Mouse (Mus musculus) hematopoietic stem cell, adult 5-6 weeks (primary cell): ENCODE measurements at regions not wholly inside any gene's neighbourhood (a gene's known extent, or its start where the extent isn't known, plus 50 kb on each side); places are given as distances from the start of the nearest gene placed in this dataset.

Experiments
- ATAC-seq, 2 experiments: fragments of 125-278 bp in 1 of 2; replicated peaks in 1 of 2; 2 replicates each; pipeline ENCODE4 v1.8.0; 2016 to 2017; ENCODE audit warnings: inconsistent platforms in 2 of 2, mild to moderate bottlenecking in 2 of 2, moderate number of reproducible peaks in 2 of 2, low read depth in 1 of 2, moderate TSS enrichment in 1 of 2; ENCODE audit not compliant: low FRiP score in 2 of 2, poor library complexity in 2 of 2, severe bottlenecking in 2 of 2, insufficient read depth in 1 of 2, low TSS enrichment in 1 of 2

DNA sequence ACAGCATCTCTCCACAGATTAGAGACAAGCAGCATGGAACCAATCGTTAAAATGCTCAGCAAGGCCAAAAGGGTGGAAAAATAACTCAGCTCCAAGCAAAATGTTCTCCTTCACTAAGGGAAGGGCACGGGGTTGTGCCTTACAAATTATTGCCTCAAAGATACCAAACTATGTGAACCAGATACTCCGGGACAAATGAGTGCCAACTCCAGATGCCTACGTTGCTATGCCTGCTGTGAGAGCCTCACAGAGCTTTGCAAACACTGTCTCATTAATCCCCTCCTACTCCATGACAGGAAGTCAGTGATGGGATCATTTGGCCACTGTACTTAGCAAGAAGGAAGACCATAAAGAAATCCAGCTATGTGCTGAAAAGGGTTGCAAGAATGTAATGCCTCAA lies 345.9 kb upstream of the Map3k7 start:
- no peak for ATAC-seq

DNA sequence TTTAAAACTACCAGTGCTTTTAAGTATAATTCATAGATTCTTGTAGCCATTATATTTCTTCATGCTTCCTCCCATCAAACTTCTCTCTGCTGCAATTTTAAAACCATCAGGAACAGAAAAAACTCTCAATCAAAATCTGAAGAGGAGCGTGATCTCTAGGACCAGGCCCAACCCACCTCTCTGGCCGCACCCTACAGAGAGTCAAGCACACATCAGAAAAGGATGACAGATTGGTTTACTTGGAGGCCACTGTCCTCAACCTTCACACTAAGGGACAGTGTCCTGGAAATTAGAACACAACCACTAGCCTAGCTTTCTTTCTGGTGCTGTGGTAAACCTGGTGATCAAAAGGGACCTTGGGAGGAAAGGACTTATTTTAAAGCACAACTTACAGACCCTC lies 342.7 kb upstream of the Map3k7 start:
- ATAC-seq = no peak

DNA sequence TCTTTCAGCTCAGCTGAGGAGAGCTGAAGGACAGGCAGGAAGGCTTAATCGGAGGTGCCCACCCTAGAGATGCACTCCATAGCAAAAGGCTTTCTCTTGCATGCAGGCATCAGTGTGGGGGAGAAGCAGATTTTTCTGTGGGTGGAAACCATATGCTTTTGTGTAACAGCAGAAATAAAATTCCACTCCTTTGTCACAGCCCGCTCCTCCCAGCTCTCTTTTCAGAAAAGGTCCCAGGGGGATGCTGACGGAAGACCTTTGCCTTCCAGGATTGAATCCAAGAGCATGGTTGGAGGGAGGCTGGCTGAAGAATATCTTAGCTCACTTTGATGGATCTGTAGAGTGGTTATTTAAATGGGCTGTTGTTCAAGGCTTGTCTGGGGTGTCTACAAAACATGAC lies 336.8 kb upstream of the Map3k7 start:
- ATAC-seq = no peak

DNA sequence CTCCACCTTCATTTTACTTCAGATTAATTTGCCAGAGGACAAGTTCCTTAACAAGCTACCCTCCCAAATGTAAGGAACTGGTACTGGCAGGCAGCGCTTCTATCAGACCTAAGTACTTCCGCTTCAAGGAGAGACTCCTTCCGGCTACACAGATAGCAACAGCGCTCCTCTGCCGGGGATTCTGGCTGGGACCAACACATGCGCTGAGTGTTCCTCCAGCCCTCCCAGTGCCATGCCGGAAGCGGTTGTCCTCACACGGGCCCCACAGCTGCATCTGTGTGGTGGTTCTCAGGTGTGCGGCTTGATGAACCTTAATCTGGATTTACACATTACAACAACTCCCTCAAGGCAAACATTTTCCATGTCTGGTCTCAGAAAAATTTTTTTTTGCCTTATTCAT lies 336.1 kb upstream of the Map3k7 start:
- no peak for ATAC-seq

DNA sequence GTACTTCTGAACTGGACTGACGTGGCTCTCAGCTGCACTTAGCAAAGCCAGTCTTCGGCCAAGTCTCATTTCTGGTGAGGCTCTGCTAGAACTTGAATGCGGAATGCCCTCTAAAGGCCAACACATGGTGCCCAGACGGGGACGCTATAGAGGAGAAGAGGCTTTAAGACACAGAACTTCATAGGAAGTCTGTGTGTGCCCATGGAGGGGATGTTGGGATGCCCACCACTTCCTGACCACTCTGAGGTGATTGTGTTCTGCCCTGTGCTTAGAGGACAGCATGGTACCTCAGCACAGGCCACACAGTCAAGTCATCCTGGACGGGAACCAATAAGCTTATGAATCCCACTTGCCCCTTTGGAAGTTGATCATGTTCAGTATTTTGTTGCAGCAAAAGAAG lies 325.3 kb upstream of the Map3k7 start:
- ATAC-seq = no peak

DNA sequence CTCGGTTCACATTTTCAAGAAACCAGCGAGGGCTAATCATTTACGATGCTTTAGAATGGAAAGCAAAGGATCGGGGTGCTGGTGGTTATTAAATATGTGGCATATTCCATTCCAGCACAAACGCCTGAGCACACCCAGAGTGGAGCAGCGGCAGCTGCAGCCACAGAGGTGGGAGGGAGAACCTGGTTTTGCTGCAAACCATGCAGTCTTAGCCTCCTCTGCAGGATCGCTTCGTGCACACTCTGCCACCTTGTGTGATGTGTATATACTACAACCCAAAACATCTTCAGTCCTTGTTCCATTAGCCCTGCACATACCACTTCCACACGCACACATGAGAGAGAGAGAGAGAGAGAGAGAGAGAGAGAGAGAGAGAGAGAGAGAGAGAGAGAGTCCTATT lies 321.7 kb upstream of the Map3k7 start:
- ATAC-seq = peak; percentile 92 to 94

DNA sequence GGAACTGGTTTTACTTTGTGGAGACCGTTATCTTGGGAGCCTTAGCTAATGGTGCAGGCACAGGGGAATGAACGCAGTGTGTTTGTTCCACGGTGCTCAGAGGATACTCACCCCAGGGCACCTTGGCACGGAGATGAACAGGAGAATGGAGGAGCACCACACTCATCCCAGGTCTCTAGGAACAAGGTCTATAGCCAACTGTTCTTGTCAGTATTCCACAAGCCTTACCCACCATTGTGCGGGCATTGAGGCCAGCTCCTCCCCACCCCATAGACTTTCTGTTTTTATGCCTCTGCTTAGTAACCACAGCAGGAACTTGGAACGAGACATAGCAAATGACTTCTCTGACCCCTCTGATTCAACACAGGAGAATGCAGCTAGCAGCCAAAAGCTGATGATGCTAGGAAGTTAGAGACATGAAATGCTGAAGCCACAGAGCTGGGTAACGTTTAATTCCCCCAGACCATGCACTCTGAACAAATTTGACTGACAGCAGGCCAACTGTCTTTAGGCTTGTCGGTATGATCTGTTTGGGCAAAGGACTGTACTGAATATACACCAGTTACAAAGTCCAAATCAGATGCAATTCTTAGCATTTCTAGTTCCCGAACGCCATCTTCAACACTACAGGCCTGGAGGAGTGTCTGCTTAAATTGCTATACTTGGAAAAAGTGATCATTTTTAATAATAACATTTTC lies 321.2 kb upstream of the Map3k7 start:
- peak; percentile 74 to 75 for ATAC-seq

DNA sequence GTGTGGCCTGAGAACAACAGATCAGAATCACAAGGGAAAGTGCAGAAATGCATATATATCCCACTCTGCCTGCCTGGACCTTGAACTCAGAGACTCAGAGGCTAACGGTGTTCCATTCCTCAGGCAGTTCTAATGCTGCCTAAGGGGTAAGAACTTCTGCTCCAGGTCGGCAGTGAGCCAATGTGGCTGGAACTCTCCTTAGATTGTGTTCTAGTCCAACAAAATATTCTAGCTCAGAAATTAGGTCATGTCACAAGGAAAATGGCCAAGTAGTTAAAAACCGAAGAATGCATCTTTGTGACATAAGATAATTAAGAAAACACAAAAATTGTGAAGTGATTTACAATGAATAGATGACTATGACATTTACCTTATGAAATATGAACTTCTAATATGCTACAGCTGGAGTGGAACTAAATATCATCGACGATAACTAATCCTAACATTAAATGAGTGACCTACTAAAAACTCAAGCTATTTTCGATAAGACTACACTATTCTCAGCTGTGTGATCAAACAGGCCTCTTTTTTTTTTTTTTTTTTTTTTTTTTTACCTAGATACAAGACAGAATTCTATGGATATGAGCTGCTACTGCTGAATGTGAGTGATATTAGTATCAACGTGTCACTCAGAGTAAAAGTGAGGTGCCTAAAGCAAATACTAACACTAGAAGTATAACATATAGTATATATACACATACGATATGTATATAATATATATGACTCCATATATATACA lies 315.1 kb upstream of the Map3k7 start:
- ATAC-seq = no peak

DNA sequence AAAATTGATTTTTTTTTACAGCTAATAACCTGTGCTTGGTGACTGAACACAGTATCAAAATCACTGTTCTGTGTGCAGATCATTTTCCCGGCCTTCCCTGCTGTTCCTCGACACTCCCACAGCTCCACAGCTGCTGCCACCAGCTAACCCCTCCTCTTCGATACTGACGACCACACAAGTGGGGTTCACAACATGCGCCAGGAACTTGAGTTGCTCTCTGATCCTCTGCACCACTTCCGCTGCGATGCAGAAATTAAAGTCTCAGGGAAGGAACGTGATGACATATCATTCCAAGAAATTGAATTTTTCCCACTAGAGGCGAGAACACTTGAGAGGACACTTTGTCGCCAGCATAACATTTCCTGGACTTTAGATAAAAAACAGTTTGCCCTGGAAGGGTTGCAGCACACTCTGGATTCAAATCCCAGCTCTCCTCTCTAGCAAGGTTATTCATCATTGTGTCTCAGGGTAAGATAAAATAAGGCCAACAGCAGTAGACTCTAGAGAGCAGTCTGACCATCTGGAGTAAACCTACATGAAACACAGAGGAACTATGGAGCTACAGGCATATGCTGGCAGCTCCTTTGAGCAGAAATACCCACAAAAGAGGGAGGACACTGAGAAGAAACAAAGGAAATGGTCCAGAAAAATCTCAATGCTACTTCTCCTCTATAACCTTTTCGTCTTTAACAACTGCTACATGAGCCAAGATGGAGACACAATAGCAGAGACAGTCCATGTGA lies 308.4 kb upstream of the Map3k7 start:
- no peak for ATAC-seq

DNA sequence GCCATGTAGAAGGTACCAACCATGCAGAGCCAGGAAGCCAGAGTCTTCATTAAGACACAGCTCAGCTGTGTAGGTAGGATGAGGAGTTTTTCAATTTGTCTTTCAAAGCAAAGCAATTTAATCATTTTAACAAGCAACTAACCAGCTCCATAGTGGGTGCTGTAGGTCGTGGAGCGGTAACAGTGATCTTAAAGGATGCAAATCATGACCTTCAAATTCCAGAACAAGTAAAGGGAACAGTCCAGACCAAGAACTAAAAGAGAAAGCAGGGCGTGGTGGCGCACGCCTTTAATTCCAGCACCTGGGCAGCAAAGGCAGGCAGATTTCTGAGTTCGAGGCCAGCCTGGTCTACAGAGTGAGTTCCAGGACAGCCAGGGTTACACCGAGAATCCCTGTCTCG lies 307.8 kb upstream of the Map3k7 start:
- ATAC-seq = no peak

DNA sequence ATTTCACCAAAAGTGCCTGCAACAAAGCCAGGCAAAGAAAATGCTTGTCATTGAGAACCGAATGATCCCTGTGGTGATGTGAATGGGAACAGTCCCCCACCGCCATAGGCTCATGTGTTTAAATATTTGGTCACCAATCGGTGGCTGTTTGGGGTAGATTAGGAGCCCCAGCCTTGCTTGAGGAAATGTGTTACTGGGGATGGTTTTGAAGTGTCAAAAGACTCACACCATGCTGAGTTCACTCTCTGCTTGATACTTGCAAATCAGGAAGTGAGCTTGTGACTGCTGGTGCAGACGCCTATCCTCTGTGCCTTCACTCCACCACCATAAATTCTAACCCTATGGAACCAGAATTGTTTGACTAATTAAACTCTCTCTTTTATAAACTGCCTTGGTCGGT lies 305.1 kb upstream of the Map3k7 start:
- peak; percentile 49 to 53; a peak in 3 of 4 replicates for ATAC-seq

DNA sequence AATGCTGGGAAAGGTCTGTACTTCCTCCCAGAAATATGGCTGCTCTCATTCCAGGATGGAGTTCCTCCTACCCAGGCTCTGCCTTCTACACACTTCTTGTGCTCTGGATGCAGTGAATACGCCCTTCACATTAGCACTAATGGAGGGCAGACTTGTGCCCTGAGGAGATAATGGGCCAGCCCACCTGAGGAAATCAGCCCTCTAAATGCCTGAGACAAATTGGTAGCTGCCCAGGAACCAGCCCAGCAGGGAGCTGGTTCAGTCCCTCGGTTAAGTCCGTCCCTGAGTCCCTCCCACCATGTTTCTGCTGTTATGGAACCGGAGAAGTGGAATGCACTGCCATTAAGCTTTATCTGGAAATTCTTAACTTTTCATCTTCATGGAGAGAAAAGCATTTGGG lies 303.0 kb upstream of the Map3k7 start:
- no peak for ATAC-seq

DNA sequence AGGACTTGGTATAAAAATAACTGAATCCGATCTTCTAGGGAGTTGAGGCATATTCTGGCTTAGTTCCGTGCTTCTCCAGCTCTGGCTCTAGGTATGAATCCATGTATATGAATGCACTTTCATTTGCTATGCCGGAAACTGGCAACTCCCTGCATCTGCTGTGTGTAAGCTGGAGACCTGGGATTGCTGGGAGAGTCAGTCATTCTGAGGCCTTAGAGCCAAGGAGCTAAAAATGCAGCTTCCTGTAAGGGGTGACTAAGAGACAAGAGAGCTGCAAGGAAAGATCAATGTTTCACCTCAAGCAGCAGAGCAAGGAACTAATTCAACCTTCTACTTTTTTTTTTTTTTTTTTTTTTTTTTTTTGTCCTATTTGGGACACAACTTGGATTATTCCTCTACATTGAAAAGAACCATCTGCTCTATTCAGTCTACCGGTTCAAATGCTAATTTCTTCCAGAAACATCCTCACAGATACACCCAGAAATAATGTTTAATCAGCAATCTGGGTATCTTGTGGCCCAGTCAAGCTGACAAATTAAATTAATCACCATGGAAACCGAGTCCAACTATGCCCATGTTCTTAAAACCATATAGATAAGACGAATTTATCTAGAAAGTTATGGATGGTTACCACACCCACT lies 292.2 kb upstream of the Map3k7 start:
- ATAC-seq = no peak

DNA sequence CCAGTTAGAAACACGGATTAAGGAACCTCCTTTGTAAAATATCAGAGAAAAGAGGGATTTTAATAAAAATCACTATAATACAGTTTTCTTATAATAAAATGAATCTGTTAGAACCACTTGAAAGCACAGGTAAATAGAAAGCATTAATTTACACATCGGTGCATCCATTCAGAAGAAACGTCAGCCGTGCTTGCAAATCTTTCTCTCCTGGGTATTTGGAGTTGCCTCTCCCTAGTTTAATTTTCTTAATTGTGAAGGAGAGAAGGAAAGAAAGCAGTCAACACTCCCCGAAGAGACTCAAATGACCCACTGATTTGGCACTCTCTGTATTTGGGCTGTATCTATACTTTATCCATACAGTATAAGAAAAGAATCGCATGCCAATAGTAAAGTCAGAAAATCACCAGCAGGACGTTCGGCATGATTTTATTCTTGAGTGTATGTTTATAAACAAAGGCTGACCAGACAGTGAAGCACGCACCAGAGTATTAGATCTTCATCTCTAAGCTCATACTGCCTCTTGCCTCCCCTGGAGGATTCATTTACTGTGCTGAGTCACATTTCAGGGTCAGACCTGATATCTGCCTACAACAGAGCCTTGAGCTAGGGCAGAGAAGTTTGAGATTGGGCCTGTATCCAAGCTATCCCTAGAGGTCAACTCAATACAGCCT lies 291.6 kb upstream of the Map3k7 start:
- ATAC-seq = no peak

DNA sequence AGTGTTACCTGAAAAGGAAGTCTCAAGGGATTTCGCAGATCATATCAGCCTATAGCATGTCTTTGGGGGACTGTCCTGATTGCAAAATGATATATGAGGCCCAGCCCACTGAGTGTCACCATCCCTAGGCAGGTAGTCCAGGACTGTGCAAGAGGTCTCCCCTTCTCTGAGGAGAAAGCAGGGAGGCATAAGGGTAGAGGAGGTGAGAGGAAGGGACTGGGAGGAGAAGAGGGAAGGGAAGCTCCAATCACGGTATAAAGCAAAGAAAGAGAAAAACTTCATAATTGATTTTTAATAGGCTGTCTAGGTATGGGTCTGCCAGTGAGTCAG lies 291.1 kb upstream of the Map3k7 start:
- ATAC-seq = no peak

DNA sequence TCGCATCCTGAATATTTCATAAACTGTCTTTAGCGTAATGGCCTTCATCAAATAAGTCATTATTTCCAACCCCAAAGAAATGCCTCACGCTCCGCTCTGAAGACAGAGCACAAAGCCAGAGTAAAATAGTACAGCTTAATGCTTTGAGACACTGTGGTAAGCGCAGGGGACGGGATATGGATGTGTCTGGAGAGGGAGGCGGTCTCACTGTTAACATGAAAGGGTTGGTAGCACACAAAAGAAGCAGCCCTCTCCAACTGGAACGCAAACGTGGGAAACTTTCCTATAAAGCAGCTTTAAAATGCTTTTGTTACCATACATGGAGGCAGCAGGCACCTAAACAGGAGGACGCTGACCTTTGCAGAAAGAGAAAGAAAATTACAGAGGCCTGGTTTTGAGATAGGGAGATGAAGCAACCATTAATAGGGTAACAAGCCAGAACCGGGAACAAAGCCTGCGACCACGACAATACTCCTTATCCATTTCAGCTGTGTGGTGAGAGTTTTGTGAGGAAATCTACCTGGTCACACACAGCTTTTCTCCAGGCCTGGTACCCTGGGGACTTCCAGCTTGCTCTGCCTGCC lies 284.8 kb upstream of the Map3k7 start:
- no peak for ATAC-seq

DNA sequence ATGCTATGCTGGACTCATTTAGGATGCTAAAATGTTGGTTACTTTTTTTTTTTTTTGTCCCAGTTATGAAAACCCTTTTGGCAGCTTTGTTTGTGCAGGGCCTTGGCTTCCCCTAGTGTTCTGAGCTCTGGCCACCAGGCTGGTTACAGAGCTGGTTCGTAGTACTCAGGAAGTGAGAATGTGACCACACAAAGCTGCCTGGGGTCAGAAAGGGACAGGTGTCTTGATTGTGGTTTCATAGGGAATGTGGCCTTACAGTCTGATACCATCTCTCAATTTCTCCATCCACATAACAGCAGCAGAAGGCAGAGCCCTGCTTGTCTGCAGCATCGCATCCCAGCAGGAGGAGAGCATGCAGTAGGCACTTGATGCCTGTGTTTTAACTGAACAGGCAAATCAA lies 282.9 kb upstream of the Map3k7 start:
- peak; percentile 75 to 77 for ATAC-seq
